Mouse (Mus musculus) G1E (cell line): ENCODE measurements around the gene Disc1. TPM values are rescaled to one million over a fixed set of nuclear protein-coding genes. Genes with fewer than 3 reads are reported as not detected.

Experiments used
- ATAC-seq: 2 replicates; pipeline ENCODE4 v1.8.0; 2016; ENCODE audit warnings: mild to moderate bottlenecking; ENCODE audit not compliant: insufficient number of reproducible peaks, poor library complexity, low FRiP score, severe bottlenecking; ENCODE audit errors: extremely low read depth
- DNase-seq: peaks from one replicate; pipeline ENCODE4 v3.0.0; 2012; ENCODE audit warnings: low spot score
- H3K27me3 ChIP-seq: 2 replicates; pipeline ENCODE4 v1.6.1; 2012; ENCODE audit warnings: mild to moderate bottlenecking, low read length, inconsistent platforms; ENCODE audit not compliant: insufficient read depth
- H3K36me3 ChIP-seq: replicated peaks from 2 replicates; pipeline ENCODE3; 2012; ENCODE audit warnings: mild to moderate bottlenecking, inconsistent platforms
- H3K4me1 ChIP-seq: 2 replicates; pipeline ENCODE4 v1.6.1; 2012; ENCODE audit warnings: low read depth, low read length, inconsistent platforms, mixed read lengths; ENCODE audit not compliant: insufficient read depth
- H3K4me3 ChIP-seq: 2 replicates; pipeline ENCODE4 v1.5.1; 2012; ENCODE audit warnings: low read depth, mild to moderate bottlenecking, inconsistent platforms, low read length, moderate library complexity, mixed read lengths
- H3K9me3 ChIP-seq: replicated peaks from 2 replicates; pipeline ENCODE4 v1.6.1; 2012; ENCODE audit warnings: inconsistent platforms
- CTCF ChIP-seq: IDR thresholded peaks from 2 replicates; pipeline ENCODE4 v1.5.1; 2012; ENCODE audit warnings: low read depth, low read length, inconsistent platforms, mixed read lengths
- GATA1 ChIP-seq: IDR thresholded peaks from 2 replicates; pipeline ENCODE4 v1.6.1; 2012; ENCODE audit warnings: borderline replicate concordance, low read length, inconsistent platforms, mixed read lengths
- GATA2 ChIP-seq: IDR thresholded peaks from 2 replicates; pipeline ENCODE4 v1.6.1; 2012; ENCODE audit warnings: low read depth, low read length, inconsistent platforms, borderline replicate concordance
- POLR2AphosphoS5 ChIP-seq: IDR thresholded peaks from 2 replicates; pipeline ENCODE4 v1.6.1; 2012; ENCODE audit warnings: low read depth, low read length, inconsistent platforms; ENCODE audit not compliant: insufficient replicate concordance
- TAL1 ChIP-seq: conservative IDR thresholded peaks from 2 replicates; pipeline ENCODE4 v1.6.1; 2012; ENCODE audit warnings: low read depth, low read length, inconsistent platforms, mixed read lengths
- polyA plus RNA-seq: library from polyadenylated mRNA; stranded (reverse); fragments of >175 nt; gene quantifications from 2 replicates; pipeline ENCODE4 v1.2.3, GENCODE M21; 2012
- total RNA-seq, 2 experiments: library from RNA; stranded (forward) in 1 of 2; stranded (reverse) in 1 of 2; fragments of 200-1000 nt in 1 of 2; fragments of >200 nt in 1 of 2; fragmentation: Nextera tagmentation in 1 of 2; gene quantifications; 2 replicates each; pipeline ENCODE4 v1.2.3; 2014 to 2017

Gene Disc1
- total and polyA plus RNA-seq, 3 experiments: not detected

DNA sequence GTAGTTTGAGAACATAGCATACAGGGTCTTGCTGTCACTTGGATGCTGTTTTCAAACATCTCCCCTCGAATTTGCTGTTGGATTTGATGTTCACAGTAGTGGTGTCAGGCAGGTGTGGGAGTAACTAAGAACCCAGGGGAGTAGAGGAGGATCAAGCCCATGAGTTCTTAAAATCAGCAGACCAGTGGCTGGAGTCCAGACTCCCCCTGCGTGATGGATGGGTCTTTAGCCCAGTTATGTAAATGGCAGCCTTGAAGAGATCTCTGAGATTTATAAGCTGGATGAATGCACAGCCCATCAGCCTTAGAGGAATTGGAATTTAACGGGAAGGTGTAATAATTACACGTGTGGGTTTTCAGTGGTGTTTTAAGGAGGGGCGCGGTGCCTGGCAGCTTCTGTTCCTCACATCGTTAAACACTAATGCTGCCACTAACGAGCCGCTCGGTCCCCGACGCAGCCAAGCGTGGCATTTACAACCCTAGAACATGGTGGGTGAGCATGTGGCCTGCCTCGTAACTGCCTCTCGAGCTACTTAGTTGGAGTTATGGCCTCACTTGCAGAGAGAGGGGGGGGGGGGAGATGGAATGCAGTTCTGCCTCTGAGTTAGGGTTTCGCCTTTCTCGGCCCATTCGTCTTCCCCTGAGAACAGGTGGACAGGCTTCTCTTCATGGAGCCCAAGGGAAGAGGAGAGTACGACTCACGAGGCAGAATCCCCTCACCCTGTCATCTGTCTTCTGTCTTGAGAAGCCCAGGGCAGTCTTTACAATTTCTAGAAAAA lies 103.1 kb downstream of the Disc1 start:
- no peaks in the 10 kb centered on the region for H3K4me1 ChIP-seq
- H3K27me3 ChIP-seq: no peaks in the 10 kb centered on the region
- DNase-seq: no peak
- no peaks in the 10 kb centered on the region for H3K36me3 ChIP-seq
- H3K4me3 ChIP-seq: no peak overlapping the region
- no peak for ATAC-seq
- H3K9me3 ChIP-seq: peaks cover 77% of the 10 kb centered on the region
- no peak for TF ChIP-seq CTCF
- TF ChIP-seq POLR2AphosphoS5: no peak
- no peak for TF ChIP-seq GATA1
- no peak for TF ChIP-seq TAL1
- no peak for TF ChIP-seq GATA2

DNA sequence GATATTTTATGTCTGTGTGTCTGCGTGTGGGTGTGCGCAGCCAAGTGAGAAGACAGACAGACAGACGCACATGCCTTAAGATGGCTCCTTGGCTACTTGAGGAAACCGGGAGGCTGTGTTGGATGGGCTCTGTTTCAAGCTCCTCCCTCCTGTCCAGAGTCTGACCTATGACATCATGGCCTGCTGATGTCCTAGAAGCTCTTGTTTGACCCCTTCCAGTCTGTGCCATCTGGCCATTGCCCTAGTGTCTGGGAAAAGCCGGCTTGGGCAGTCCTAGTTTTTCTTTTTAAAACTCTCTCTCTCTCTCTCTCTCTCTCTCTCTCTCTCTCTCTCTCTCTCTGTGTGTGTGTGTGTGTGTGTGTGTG lies 103.6 kb downstream of the Disc1 start:
- no peak for TF ChIP-seq POLR2AphosphoS5
- no peak for TF ChIP-seq GATA2
- TF ChIP-seq GATA1: no peak
- TF ChIP-seq CTCF: no peak
- TF ChIP-seq TAL1: no peak
- ATAC-seq: no peak
- DNase-seq: no peak
- H3K4me1 ChIP-seq: no peaks in the 10 kb centered on the region
- H3K27me3 ChIP-seq: no peaks in the 10 kb centered on the region
- no peak overlapping the region for H3K4me3 ChIP-seq
- H3K36me3 ChIP-seq: no peaks in the 10 kb centered on the region
- H3K9me3 ChIP-seq: peaks cover 81% of the 10 kb centered on the region

DNA sequence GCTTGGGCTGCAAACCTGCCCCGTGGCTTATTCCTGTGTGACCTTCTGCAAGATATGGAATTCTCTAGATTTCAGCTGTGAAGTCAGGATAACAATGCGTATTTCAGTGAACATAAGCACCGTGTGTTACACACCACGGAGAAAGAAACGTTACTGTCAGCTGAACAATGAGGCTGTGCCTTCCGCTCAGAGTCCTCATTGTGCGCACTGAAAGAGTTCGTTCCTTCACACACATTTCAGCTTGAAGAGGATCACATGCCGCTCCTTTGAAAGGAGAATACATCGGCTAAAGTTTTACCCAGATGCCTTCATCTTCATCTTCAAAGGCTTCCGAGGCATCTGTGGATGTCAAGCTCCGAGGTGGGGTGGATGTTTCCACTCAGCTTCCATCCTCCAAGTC lies 105.4 kb downstream of the Disc1 start:
- H3K4me1 ChIP-seq: no peaks in the 10 kb centered on the region
- DNase-seq: no peak

DNA sequence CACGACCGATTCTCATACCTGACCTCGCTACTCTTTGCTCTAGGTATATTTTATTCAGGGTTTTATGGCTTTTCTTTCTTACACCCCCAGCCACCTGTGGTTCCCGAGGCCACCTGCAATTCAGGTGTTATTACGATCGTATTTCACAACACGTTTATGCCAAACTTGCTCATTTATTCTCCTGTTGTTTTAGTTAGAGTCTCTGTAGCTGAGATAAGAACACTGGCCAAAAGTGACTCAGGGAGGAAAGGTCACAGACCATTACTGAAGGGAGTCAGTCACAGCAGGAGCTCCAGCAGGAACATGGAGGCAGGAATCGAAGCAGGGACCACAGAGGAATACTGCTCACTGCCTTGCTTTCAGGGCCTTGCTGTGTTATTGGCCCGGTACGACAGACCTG lies 109.5 kb downstream of the Disc1 start:
- no peaks in the 10 kb centered on the region for H3K4me1 ChIP-seq
- no peaks in the 10 kb centered on the region; the same call in 1 of the 2 replicates for H3K27me3 ChIP-seq
- ATAC-seq: no peak
- H3K36me3 ChIP-seq: no peaks in the 10 kb centered on the region
- peaks cover 77% of the 10 kb centered on the region for H3K9me3 ChIP-seq
- no peak overlapping the region for H3K4me3 ChIP-seq
- DNase-seq: no peak
- TF ChIP-seq TAL1: no peak
- no peak for TF ChIP-seq POLR2AphosphoS5
- no peak for TF ChIP-seq GATA1
- no peak for TF ChIP-seq CTCF
- TF ChIP-seq GATA2: no peak

More for the DNA sequence above, 105.4 kb downstream of the Disc1 start:
- TF ChIP-seq CTCF (no peak), TAL1 (no peak), POLR2AphosphoS5 (no peak)
- Histone ChIP-seq H3K4me3 (no peak overlapping the region), H3K36me3 (no peaks in the 10 kb centered on the region), H3K27me3 (no peaks in the 10 kb centered on the region), H3K9me3 (peaks cover 83% of the 10 kb centered on the region)
- ATAC-seq: no peak

DNA sequence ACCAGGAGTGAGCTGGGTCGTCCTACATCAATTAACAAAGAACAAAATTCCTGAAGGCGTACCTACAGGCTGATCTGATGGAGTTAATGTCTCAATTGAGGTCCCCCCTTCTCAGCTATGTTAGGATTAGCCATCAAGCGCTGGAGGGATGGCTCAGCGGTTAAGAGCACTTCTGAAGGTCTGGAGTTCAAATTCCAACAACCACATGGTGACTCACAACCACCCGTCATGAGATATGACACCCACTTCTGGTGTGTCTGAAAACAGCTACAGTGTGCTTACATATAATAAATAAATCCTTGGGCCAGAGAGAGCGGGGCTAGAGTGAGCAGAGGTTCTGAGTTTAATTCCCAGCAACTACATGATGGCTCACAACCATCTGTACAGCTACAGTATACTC lies 109.9 kb downstream of the Disc1 start:
- DNase-seq: no peak
- Histone ChIP-seq H3K36me3 (no peaks in the 10 kb centered on the region), H3K4me1 (no peaks in the 10 kb centered on the region), H3K4me3 (no peak overlapping the region), H3K9me3 (peaks cover 77% of the 10 kb centered on the region), H3K27me3 (no peaks in the 10 kb centered on the region; the same call in 1 of the 2 replicates)
- ATAC-seq: no peak
- TF ChIP-seq GATA1 (no peak), POLR2AphosphoS5 (no peak), GATA2 (no peak), TAL1 (no peak), CTCF (no peak)

DNA sequence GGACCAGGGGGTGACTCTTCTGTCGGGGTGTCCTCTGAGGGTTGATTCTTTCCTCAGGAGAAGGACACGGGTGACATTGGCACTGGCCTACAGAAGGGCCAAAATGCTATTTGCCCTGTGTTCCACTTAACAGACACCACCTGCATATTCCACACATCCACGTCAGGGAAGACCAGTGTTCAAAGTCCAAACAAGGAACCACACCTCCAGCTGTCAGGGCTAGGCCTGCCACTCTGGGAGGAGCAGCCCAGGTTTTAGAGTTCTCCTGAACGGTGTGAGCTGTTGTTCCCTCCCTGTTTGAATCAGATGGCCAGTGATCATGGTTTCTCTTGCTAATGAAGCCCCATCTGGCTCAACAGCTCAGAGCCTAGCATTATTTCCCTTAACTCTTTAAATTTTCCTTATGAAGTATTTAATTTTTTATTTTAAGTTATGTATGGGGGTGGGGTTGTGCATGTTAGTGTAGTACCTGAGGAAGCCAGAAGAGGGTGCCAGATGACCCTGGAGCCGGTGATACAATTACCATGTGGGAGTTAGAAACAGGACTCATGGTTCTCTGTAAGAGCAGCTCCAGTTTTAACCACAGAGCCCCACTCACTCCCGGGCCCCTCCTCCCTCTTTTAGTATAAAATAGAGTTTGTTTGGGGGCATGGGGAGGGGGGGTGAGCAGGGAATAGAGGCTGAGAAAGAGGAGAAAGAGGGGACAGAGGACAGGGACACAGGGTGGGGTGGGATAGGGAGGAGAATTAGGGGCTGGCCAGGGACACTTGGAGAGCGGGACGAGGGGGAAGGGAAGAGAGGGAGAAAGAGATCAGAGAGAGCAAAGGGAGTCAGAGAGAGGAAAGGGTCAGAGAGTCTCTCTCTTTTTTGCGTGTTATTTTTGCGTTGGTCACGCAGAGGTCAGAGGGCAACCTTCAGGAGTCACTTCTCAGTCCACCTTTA lies 111.8 kb downstream of the Disc1 start:
- H3K4me3 ChIP-seq: no peak overlapping the region
- no peaks in the 10 kb centered on the region for H3K4me1 ChIP-seq
- no peak for ATAC-seq
- DNase-seq: no peak
- TF ChIP-seq CTCF (no peak), TAL1 (no peak), GATA2 (no peak), POLR2AphosphoS5 (no peak), GATA1 (no peak)
- H3K9me3 ChIP-seq: peaks cover 72% of the 10 kb centered on the region
- no peaks in the 10 kb centered on the region for H3K36me3 ChIP-seq
- no peaks in the 10 kb centered on the region; the same call in 1 of the 2 replicates for H3K27me3 ChIP-seq
